Mouse (Mus musculus): ENCODE results near the gene Mllt6. TPM values are rescaled to one million over a fixed set of nuclear protein-coding genes. Genes with fewer than 3 reads are reported as not detected.

The Mllt6 gene
- polyA plus RNA-seq, 1 experiment from 2014 or later, result 2.6 TPM

GRCm38 (mm10) chr11:97676050-97676754 lies 13.0 kb downstream of the Mllt6 start:
- Histone ChIP-seq H3K36me3 (peaks cover 99% of the 10 kb centered on the region), H3K27me3 (ENCODE audit: low read depth, poor library complexity, severe bottlenecking) (peaks cover 4% of the 10 kb centered on the region; the same call in 1 of the 2 replicates), H3K9me3 (replicated peaks) (no peaks in the 10 kb centered on the region), H3K27ac (replicated peaks) (peak overlapping the region; percentile 46), H3K4me1 (peaks cover 47% of the 10 kb centered on the region), H3K4me3 (no peak overlapping the region)
- 75% methylated on average over 15 of the region's 15 CpGs for WGBS
- DNase-seq (ENCODE audit: low spot score), result no peak

- Histone ChIP-seq H3K4me1 (peaks cover 44% of the 10 kb centered on the region), H3K36me3 (peaks cover 99% of the 10 kb centered on the region), H3K9me3 (replicated peaks) (no peaks in the 10 kb centered on the region), H3K27me3 (ENCODE audit: low read depth, poor library complexity, severe bottlenecking) (peaks cover 4% of the 10 kb centered on the region; the same call in 1 of the 2 replicates), H3K27ac (replicated peaks) (peak overlapping the region; percentile 75; the same call in 1 of the 2 replicates), H3K4me3 (0 out of 2 replicates have a peak overlapping the region, but pooled peaks have one; percentile 27)
- no peak for DNase-seq (ENCODE audit: low spot score)
- WGBS, result 50% methylated on average over 15 of the region's 15 CpGs
Measured at GRCm38 (mm10) chr11:97677381-97677780, 14.2 kb downstream of the Mllt6 start.

GRCm38 (mm10) chr11:97677842-97678241 lies 14.6 kb downstream of the Mllt6 start:
- Histone ChIP-seq H3K27ac (replicated peaks) (peak overlapping the region; percentile 75), H3K27me3 (ENCODE audit: low read depth, poor library complexity, severe bottlenecking) (peaks cover 4% of the 10 kb centered on the region; the same call in 1 of the 2 replicates), H3K9me3 (replicated peaks) (no peaks in the 10 kb centered on the region), H3K4me3 (peak overlapping the region; percentile 27), H3K36me3 (peaks cover 98% of the 10 kb centered on the region), H3K4me1 (peaks cover 44% of the 10 kb centered on the region)
- no peak for DNase-seq (ENCODE audit: low spot score)
- WGBS, result 25% methylated on average over 8 of the region's 8 CpGs

- H3K4me1 ChIP-seq, result peaks cover 44% of the 10 kb centered on the region
- H3K27me3 ChIP-seq (ENCODE audit: low read depth, poor library complexity, severe bottlenecking), result peaks cover 4% of the 10 kb centered on the region; the same call in 1 of the 2 replicates
- WGBS, result 69% methylated on average over 15 of the region's 15 CpGs
- peak overlapping the region; percentile 75 for H3K27ac ChIP-seq (replicated peaks)
- peaks cover 95% of the 10 kb centered on the region for H3K36me3 ChIP-seq
- no peak for DNase-seq (ENCODE audit: low spot score)
- peak overlapping the region; percentile 27 for H3K4me3 ChIP-seq
- no peaks in the 10 kb centered on the region for H3K9me3 ChIP-seq (replicated peaks)
Measured at GRCm38 (mm10) chr11:97678301-97678700, 15.1 kb downstream of the Mllt6 start.

- H3K4me1 ChIP-seq, result peaks cover 58% of the 10 kb centered on the region
- no peak overlapping the region for H3K27ac ChIP-seq (replicated peaks)
- H3K36me3 ChIP-seq, result peaks cover 83% of the 10 kb centered on the region
- no peaks in the 10 kb centered on the region for H3K9me3 ChIP-seq (replicated peaks)
- no peak for DNase-seq (ENCODE audit: low spot score)
- WGBS, result 90% methylated on average over 12 of the region's 12 CpGs
- no peak overlapping the region for H3K4me3 ChIP-seq
- no peaks in the 10 kb centered on the region; the same call in 1 of the 2 replicates for H3K27me3 ChIP-seq (ENCODE audit: low read depth, poor library complexity, severe bottlenecking)
Measured at GRCm38 (mm10) chr11:97680430-97680829, 17.2 kb downstream of the Mllt6 start.

GRCm38 (mm10) chr11:97682504-97683055 lies 19.4 kb downstream of the Mllt6 start:
- Histone ChIP-seq H3K36me3 (peaks cover 66% of the 10 kb centered on the region), H3K4me1 (peaks cover 53% of the 10 kb centered on the region)
- 86% methylated on average over 6 of the region's 6 CpGs for WGBS

GRCm38 (mm10) chr11:97684063-97684680 lies 21.0 kb downstream of the Mllt6 start:
- Histone ChIP-seq H3K4me1 (peaks cover 37% of the 10 kb centered on the region), H3K4me3 (peak overlapping the region; percentile 20; the same call in 1 of the 2 replicates), H3K27ac (replicated peaks) (no peak overlapping the region), H3K27me3 (ENCODE audit: low read depth, poor library complexity, severe bottlenecking) (no peaks in the 10 kb centered on the region), H3K9me3 (replicated peaks) (no peaks in the 10 kb centered on the region), H3K36me3 (peaks cover 66% of the 10 kb centered on the region)
- DNase-seq (ENCODE audit: low spot score), result no peak
- 79% methylated on average over 6 of the region's 6 CpGs for WGBS

More at GRCm38 (mm10) chr11:97682504-97683055, 19.4 kb downstream of the Mllt6 start:
- Histone ChIP-seq H3K27ac (replicated peaks) (no peak overlapping the region), H3K4me3 (no peak overlapping the region), H3K9me3 (replicated peaks) (no peaks in the 10 kb centered on the region), H3K27me3 (ENCODE audit: low read depth, poor library complexity, severe bottlenecking) (no peaks in the 10 kb centered on the region)
- no peak for DNase-seq (ENCODE audit: low spot score)

- Histone ChIP-seq H3K36me3 (peaks cover 64% of the 10 kb centered on the region), H3K4me3 (peak overlapping the region; percentile 47; the same call in 1 of the 2 replicates), H3K27me3 (ENCODE audit: low read depth, poor library complexity, severe bottlenecking) (no peaks in the 10 kb centered on the region), H3K27ac (replicated peaks) (peak overlapping the region; percentile 71; the same call in 1 of the 2 replicates), H3K4me1 (peaks cover 37% of the 10 kb centered on the region), H3K9me3 (replicated peaks) (no peaks in the 10 kb centered on the region)
- no peak for DNase-seq (ENCODE audit: low spot score)
- WGBS, result 42% methylated on average over 7 of the region's 7 CpGs
Measured at GRCm38 (mm10) chr11:97684766-97685165, 21.6 kb downstream of the Mllt6 start.

GRCm38 (mm10) chr11:97685613-97686321 lies 22.6 kb downstream of the Mllt6 start, which contains the start of gene Cisd3:
TSS of gene Cisd3 (plus strand) at chr11:97685826.
- no peaks in the 10 kb centered on the region for H3K27me3 ChIP-seq (ENCODE audit: low read depth, poor library complexity, severe bottlenecking)
- H3K9me3 ChIP-seq (replicated peaks), result no peaks in the 10 kb centered on the region
- H3K27ac ChIP-seq (replicated peaks), result peak within 1 kb of the TSS; percentile 71
- peak within 1 kb of the TSS; percentile 47 for H3K4me3 ChIP-seq
- WGBS, result 1% methylated on average over 43 of the region's 43 CpGs
- peak; percentile 86 for DNase-seq (ENCODE audit: low spot score)
- peaks cover 64% of the 10 kb centered on the region for H3K36me3 ChIP-seq
- H3K4me1 ChIP-seq, result peaks cover 36% of the 10 kb centered on the region

GRCm38 (mm10) chr11:97686322-97686908 lies 23.2 kb downstream of the Mllt6 start:
- H3K4me1 ChIP-seq, result peaks cover 35% of the 10 kb centered on the region
- H3K4me3 ChIP-seq, result peak overlapping the region; percentile 47
- H3K36me3 ChIP-seq, result peaks cover 65% of the 10 kb centered on the region
- 72% methylated on average over 11 of the region's 11 CpGs for WGBS
- H3K27me3 ChIP-seq (ENCODE audit: low read depth, poor library complexity, severe bottlenecking), result no peaks in the 10 kb centered on the region
- 0 out of 2 replicates have a peak overlapping the region, but pooled peaks have one; percentile 47 for H3K27ac ChIP-seq (replicated peaks)
- H3K9me3 ChIP-seq (replicated peaks), result no peaks in the 10 kb centered on the region
- DNase-seq (ENCODE audit: low spot score), result no peak

GRCm38 (mm10) chr11:97687061-97687460 lies 23.8 kb downstream of the Mllt6 start:
- no peak for DNase-seq (ENCODE audit: low spot score)
- H3K4me3 ChIP-seq, result no peak overlapping the region
- H3K27ac ChIP-seq (replicated peaks), result no peak overlapping the region
- no peaks in the 10 kb centered on the region for H3K27me3 ChIP-seq (ENCODE audit: low read depth, poor library complexity, severe bottlenecking)
- peaks cover 32% of the 10 kb centered on the region for H3K4me1 ChIP-seq
- H3K36me3 ChIP-seq, result peaks cover 65% of the 10 kb centered on the region
- no peaks in the 10 kb centered on the region for H3K9me3 ChIP-seq (replicated peaks)
- 96% methylated on average over 3 of the region's 3 CpGs for WGBS

- H3K27me3 ChIP-seq (ENCODE audit: low read depth, poor library complexity, severe bottlenecking), result no peaks in the 10 kb centered on the region
- H3K4me3 ChIP-seq, result peak overlapping the region; percentile 12; the same call in 1 of the 2 replicates
- WGBS, result 38% methylated on average over 10 of the region's 10 CpGs
- no peaks in the 10 kb centered on the region for H3K9me3 ChIP-seq (replicated peaks)
- no peak overlapping the region for H3K27ac ChIP-seq (replicated peaks)
- peaks cover 71% of the 10 kb centered on the region for H3K36me3 ChIP-seq
- peaks cover 33% of the 10 kb centered on the region for H3K4me1 ChIP-seq
- peak; percentile 81 for DNase-seq (ENCODE audit: low spot score)
Measured at GRCm38 (mm10) chr11:97689861-97690260, 26.6 kb downstream of the Mllt6 start.

Data from midbrain, embryonic 10.5 days (tissue).